Mouse (Mus musculus): ENCODE measurements around the gene Adap1.
"Not testable (repeated sequence)": the region's sequence is repeated elsewhere in the genome, so short reads cannot be mapped to it uniquely, and the experiment has no call there.

Adap1 gene

DNA sequence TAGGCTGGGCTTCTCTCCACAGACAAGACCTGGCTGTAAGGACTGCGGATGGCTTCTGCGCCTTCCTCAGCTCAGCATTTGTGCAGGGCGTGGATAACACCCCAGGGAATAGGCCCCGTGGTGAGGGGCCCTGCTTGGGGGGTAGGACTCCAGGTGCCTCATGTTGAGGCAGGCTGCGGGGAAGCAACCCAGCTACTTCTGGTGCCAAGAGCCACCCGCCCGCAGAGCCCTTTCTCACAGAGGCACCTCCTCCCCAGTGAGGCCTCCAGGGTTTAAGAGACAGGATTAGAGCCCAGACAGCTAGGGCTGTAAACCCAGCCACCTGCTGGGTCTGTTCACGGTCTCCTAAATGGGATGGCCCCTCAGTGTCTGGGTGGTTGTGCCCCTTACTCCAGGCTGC, 26.2 kb upstream of the Adap1 start:
- no peak for DNase-seq (ENCODE audit: extremely low read depth, low read depth, low spot score)

DNA sequence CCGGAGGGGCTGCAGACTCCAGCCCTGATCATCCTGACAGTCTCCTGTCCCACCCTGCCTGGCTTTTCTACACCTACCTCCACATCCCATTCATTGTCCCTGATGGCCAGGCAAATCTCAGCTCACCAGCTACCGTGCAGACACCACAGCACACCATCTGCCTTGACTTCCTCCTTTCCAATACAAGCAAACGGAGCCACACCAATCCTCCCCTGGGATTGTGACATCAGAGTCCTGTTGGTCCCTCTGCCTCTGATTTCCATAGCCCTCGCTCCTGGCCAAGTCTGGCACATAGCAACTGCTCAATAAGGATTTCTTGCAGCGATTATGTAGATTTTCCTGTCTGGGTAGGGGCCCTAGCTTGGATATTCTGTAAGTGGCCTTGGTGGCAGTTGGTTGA, 25.7 kb upstream of the Adap1 start, which contains the start of gene Cox19:
Gene Cox19, minus strand, starts transcription at position 285 of the 400 bp plus-strand sequence.
- DNase-seq (ENCODE audit: extremely low read depth, low read depth, low spot score): no peak

DNA sequence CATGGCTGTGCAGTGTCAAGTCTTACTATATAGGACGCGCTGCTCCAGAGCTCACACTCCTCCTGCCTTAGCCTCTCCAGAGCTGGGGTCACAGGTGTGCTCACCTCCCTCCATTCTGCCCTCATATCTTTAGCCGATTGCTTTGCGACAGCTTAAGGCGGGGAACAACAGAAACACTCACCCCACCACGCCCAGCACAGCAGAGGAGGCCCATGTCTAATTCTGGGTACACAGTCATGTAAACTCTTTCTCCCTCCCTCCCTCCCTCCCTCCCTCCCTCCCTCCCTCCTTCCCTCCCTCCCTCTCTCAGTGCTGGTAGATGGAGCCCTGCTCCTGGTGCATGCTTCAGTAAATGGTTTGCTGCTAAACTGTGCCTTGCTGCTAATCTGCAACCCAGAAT, 24.3 kb upstream of the Adap1 start:
- DNase-seq (ENCODE audit: extremely low read depth, low read depth, low spot score): no peak

DNA sequence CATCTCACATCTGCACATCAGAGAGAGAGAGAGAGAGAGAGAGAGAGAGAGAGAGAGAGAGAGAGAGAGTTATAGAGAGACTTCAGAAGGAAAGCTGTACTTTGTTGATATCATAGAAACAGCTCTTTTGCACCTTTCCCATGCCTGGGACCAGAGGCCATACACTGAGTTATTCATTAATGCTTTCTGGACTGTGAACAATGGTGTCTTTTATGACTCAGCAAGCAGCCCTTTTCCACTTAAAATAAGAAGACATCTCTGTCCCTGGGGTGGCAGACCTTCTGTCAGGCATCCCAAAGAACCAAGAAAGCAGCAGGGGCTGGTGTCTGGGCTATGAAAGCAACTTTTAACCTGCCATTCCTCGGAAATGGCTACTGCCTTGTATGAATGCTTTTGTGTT, 21.8 kb upstream of the Adap1 start:
- DNase-seq (ENCODE audit: extremely low read depth, low read depth, low spot score): no peak

DNA sequence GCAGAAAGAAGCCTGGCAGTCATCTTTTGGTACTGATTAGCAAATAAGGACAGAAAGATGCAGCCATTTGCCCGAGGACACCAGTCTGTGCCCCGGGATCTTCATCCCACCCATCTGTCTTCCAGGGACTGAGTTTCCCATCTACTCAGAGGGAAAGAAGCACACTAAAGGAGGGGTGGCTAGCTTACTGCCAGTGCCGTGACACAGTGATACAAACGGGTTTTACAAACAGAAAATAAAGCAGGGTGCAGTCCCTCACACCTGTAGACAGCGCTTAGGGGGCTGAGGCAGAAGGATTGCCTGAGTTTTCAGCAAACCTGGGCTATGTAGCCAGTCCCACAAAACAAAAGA, 19.9 kb upstream of the Adap1 start:
- no peak for DNase-seq (ENCODE audit: extremely low read depth, low read depth, low spot score)

DNA sequence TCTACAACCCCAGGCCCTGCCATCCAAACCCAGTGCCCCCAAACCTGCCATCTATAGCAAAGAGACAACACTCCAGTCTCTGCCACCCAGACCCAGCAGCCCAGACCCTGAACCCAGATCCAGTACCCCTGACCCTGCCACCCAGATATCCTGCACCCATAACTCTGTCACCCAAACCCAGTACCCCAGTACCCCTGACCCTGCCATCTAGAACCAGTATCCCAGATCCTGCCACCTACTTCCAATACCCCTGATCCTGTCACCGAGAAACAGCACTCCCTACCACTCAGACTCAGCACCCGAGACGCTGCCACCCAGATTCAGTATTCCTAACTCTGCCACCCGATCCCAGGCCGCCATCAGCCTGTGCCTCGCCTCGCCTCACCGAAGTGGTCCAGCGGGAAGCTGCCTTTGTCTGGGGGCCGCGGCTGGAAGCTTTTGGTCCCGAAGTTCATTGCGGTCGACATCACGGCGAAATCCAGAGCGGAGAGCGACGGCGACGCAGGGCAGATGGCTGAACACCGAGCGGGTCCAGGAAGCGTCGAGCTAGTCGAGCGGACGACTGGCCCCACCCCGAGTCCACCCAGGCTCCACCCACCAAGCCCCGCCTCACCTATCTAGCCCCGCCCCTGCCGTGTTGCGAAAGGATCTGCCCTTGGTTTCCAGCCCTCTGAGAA, 19.4 kb upstream of the Adap1 start:
- peak; percentile 37 for DNase-seq (ENCODE audit: extremely low read depth, low read depth, low spot score)

DNA sequence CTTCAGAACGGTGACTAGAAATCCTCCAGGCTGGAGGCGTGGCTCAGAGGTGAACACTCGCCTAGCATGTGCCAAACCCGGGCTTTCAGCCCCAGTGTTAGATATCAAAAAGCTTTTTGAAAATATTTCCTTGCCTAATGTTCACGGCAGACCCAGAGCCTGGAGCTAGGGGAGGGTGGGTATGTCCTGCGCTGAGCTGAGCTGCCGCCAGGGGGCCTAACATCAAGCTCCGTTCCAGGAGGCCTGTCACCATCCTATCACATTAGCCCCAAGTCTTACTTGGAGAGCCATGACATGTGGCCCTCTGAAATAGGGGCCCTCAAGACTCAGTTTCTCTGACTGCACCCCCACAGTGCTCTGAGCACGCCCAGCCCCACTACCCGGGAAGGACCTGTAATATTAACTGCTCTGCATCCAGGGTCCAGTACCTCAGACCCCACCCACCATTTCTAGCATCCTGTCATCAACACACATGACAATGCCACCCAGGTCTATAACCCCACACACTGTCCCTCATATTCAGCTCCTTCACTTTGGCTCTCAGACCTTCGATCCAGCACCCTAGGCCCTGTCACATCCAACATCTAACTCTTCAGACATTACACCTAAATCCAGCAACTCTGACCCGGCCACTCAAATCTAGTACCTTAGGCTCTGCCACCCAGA, 18.7 kb upstream of the Adap1 start:
- no peak for DNase-seq (ENCODE audit: extremely low read depth, low read depth, low spot score)

DNA sequence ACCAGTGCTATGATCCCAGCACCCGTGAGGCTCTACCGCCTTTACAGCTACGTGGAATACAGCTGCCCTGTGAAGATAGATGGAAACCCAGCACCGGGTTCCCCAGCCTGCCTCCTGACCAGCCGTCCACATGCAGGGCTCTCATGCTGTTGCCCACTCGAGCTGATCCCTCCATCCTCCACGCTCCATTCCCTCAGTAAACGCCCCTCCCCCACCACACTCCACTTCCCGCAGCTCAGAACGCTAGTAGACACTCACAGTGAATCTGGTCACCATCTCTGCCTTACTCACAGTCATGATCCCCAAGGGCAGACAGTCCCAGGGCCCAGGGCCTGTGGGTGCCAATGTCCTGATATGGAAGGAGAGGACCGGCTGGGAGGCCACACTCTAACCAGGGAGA, 13.5 kb upstream of the Adap1 start:
- no peak for DNase-seq (ENCODE audit: extremely low read depth, low read depth, low spot score)

DNA sequence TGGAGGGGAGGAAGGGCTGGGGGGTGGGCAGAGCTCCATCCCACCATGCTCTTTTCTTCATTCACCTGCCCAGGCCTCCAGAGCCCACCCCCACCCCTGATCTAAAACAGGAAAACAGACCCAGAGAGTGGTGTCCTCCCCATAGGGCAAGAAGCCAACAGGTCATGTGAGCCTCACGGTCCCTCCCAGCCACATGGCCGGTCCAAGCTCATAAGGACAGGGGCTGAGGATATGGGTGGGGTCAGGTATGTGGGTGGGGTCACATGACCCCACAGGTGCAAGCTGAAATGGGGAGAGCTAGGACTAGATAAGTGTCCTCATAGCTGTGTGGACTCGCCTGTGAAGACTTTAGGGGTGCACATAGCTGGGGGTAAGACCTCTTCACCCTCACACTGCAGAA, 13.0 kb upstream of the Adap1 start:
- DNase-seq (ENCODE audit: extremely low read depth, low read depth, low spot score): no peak

DNA sequence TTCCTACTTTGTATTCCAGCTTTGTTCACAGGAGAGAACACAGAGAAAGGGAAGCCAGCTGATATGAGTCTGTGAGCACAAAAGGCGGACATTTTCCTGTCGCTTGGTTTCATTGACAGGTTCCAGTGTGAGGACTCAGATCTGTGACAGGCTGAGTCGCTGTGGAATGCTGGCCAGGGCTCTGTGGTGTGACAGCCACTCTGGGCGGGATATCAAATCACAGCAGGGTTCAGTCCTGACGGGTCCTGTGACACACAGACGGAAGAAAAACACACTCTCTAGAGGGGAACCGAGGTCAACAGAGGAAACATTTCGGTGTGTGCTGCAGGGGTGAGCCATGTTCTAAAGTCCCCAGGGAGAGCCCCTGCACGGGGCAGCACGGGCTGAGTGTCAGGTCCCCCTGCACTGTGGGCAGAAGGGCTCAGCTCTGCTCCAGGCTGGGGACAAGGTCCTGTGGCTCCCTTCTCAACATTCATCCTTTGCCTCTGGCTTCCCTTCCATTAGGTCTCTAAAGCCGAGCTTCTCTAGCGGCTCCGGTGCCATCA, 12.5 kb upstream of the Adap1 start:
- no peak for DNase-seq (ENCODE audit: extremely low read depth, low read depth, low spot score)

DNA sequence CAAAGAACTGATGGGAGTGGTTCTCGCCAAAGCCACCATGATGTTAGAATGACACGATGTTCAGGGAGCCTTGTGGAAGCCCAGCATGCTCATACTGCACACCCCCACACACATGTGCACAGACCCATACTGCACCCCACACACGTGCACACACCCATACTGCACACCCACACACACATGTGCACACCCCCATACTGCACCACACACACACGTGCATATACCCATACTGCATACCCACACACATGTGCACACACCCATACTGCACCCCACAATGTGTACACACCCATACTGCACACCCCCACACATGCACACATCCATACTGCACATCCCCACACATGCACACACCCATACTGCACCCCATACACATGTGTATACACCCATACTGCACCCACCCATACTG, 10.2 kb upstream of the Adap1 start:
- no peak for DNase-seq (ENCODE audit: extremely low read depth, low read depth, low spot score)

DNA sequence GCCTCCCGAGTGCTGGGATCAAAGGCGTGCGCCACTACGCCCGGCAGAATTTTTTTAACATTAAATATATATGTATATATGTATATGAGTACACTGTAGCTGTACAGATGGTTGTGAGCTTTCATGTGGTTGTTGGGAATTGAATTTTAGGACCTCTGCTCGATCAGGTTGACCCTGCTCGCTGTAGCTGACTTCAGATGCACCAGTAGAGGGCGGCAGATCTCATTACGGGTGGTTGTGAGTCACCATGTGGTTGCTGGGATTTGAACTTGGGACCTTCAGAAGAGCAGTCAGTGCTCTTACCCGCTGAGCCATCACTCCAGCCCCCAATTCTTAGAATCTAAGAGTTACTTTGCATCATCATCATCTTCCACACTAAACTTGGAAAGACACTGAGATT, 9.0 kb upstream of the Adap1 start:
- DNase-seq (ENCODE audit: extremely low read depth, low read depth, low spot score): not testable (repeated sequence)

DNA sequence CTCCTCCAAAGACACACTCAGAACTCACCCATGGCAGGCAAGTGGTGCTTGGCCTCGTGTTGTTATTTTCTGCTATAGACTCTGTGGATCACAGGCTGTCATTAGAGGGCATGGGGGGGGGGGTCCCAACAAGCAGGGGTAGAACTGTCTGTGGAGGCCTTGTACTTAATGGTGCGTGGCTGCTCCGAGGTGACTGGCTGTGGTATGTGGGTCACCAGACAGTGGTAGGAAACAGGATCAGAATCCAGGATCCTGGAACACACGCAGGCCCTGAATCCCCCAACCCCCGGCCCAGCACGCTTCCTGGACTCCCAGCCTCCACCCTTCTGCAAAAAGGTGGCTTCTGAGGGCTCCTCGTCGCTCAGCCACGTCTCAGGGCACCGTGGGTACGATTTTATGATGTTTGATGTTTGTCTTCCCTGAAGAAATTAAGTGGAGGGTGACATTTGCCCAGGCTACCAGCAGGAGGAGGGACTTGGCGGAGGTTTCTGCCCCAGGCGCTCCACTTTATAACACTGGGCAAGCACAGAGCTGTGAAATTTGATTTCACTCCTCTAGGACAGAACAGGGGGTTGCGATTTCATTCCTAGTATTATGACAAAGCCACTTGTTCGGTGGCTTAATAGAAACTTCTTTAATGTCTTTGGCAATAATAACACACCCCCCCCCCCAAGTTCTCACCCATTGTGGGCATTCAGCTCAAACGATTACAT, 8.0 kb upstream of the Adap1 start:
- DNase-seq (ENCODE audit: extremely low read depth, low read depth, low spot score): peak; percentile 59

DNA sequence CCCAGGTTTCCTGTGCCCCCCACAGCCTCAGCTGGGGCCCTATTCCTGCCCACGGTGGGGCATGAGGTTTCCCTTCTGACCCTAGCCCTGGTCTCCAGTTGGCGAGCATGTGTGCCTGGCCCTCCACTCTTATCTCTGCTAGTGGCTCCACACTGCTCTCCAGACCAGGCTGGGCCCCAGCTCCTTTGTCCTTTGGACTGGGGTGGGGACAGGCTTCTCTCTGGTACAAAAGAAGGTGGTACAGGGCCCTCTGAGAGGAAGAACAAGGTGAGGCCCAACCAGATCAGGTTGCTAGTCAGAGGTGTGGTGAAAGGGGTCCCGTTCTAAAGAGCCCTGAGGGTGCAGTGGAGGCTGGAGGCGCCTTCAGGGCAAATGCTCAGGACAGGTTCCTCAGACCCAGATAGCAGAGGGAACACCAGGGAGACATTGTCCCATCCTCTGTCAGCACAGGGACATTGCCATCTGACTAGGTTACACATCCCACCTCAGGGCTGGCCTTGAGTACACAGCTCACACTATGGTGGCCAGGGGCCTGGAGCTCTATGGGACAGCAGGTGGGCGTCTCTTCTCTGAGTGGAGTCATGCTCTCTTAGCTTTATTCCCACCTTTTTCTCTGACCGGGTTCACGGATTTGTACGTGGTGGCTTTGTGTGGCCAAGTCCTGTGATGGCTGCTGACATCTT, 7.3 kb upstream of the Adap1 start:
- DNase-seq (ENCODE audit: extremely low read depth, low read depth, low spot score): no peak

DNA sequence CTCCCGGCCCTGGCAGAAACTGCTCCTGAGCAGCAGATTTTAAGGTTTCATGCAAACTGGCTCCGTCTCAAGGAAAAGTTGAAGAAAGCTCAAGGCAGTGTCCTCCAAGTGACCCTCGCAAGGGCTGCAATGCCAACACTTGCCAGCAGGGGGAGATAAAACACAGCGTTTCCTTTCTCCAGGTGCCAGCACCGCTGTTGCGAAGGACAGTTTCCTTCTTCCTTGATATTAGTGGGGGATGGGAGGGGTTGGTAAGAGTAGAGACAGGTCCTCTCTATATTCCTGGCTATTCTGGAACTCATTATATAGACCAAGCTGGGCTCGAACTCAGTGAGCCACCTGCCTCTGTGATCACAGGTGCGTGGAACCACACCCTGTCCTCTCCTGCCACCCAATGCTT, 6.3 kb upstream of the Adap1 start:
- no peak for DNase-seq (ENCODE audit: extremely low read depth, low read depth, low spot score)

DNA sequence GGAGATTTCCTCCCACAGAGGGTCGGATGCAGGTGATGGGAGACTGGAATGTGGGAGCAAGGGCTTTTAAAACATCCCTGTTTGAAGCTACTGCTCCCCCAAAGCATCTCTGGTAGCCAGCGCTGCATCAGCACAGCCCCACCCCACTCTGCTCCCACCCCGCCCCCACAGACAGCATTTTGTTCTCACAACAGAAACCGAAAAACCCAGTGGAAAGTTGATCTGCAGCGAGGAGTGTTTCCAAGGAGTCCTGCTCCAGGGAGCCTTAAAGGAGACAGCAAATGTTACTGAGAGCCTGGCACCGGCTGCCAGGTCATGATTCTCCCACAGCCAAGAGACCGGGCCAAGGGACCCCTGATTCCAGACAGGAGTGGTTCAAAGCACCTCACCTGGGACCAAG, 5.3 kb upstream of the Adap1 start:
- DNase-seq (ENCODE audit: extremely low read depth, low read depth, low spot score): no peak

DNA sequence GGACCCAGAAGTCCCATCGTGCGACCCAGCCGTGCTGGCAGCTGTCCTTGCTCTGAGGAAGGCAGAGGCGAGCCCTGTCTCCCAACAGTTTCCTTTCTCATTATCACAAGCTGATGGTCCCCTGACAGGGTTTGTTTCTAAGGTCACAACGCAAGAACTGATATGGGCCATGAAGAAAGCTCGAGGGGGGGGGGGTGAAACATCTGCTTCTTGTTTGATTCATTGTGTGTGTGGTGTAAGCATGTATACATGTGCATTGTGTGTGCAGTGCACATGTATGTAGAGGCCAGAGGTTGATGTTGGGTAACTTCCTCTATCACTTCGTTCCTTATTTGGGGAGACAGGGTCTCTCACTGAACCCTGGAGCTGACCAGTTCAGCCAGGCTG, 2.2 kb upstream of the Adap1 start:
- no peak for DNase-seq (ENCODE audit: extremely low read depth, low read depth, low spot score)

DNA sequence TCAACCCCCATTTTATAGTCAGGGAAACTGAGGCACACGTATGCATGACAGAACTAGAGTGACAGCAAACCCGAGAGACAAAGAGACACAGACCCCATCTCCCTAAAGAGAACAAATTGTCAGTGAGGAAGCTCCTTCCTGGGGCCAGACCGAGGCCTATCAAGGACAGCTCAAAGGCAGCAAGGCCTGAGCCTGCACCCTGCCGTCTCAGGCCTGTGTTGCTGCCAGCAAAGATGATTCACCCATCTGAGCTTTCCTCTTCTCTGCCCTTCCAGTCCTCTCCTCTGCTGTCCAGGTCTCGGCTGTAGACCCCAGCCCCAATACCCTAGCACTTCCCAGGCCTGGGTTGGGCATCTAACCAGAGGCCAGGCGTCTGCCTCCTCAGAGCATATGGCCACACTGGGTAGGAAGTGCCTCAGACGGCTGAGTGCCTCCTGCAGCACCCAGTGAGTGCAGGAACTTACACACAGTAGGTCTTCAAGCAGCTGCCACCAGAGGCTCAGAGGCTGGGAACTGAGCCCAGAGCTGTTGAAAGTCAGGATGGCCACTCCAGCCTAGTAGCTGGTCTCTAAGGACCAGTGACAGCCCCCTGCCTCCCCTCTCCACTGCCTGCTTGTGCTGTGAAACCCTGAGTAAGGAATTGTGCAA, 1.7 kb upstream of the Adap1 start:
- DNase-seq (ENCODE audit: extremely low read depth, low read depth, low spot score): no peak

DNA sequence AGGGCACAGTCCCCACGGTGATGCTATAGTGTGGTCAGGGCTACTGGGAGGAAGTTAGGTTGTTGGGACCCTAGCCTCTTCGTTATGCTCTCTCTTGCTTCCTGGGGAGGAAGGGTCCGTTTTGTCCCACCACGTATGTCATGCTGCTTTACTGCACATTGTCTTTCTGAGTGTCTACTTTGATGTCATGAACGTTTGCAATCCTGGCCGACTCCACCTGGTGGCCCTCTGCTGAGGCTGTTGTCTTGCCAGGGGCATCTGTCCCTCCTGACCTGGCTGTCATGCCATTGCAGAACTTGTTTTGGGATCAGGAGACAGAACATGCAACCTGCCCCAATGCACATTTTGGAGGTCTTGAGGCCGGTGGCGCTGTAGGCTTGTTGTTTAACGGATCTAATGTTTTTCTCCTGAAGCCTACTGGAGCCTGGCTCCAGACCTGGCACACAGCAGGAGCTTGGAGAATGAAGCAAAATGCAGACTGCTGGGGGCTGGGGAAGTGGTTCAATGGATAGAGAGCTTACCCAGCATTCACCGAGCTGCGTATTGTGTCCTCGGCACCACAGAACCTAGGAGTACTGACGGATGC, 782 bp upstream of the Adap1 start:
- no peak for DNase-seq (ENCODE audit: extremely low read depth, low read depth, low spot score)

DNA sequence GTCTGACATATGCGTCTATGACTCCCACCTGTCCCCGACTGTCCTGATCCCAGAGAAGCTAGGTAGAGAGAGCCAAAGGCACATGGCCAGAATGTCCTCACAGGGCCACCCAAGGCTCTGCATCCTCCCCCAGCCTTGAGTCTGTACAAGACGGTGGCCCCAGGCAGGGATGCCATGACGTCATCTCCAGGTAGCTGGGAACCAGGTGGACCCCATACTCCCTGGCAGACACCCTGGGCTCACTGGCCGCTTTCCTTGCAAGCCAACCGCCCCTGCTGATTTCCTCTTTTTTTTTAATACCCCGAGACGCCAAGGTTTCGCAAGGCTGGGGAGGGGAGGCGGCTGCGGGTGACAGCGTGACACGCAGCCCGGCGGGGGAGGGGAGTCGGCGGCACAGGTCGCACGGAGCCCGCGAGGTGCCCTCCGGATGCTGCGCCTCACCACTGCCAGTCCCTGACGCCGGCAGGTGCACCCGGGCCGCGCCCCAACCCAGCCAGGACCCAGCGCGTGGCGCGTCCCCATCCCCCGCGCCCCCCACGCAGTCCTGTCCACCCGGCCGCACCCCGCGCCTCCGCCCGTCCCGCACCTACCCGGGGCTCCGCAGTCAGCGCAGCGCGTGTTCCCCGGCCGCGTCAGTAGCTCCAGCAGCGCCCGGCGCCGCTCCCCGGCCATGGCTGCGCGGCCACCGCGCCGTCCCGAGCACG, 579 bp downstream of the Adap1 start:
- no peak for DNase-seq (ENCODE audit: extremely low read depth, low read depth, low spot score)

Measured in fat pad, adult 2 months (tissue).